Mouse (Mus musculus): ENCODE data around the gene Lepr.

The Lepr gene

GRCm38 (mm10) chr4:101717367-101718121 is at the start of gene Lepr:
Gene Lepr (plus strand): TSS chr4:101717404.
- DNase-seq, result peak; percentile 36 to 47

GRCm38 (mm10) chr4:101669161-101669560 is 48.0 kb upstream of the Lepr start:
- DNase-seq, result no peak

GRCm38 (mm10) chr4:101669811-101670210 is 47.4 kb upstream of the Lepr start:
- DNase-seq, result no peak

GRCm38 (mm10) chr4:101674790-101675189 is 42.4 kb upstream of the Lepr start:
- DNase-seq, result no peak

GRCm38 (mm10) chr4:101675726-101676125 is 41.5 kb upstream of the Lepr start:
- peak; percentile 38 to 59 for DNase-seq

GRCm38 (mm10) chr4:101682620-101683019 is 34.6 kb upstream of the Lepr start:
- DNase-seq, result no peak

GRCm38 (mm10) chr4:101683086-101683485 is 34.1 kb upstream of the Lepr start:
- DNase-seq, result no peak

GRCm38 (mm10) chr4:101684821-101685220 is 32.4 kb upstream of the Lepr start:
- no peak for DNase-seq

GRCm38 (mm10) chr4:101686227-101686810 is 30.9 kb upstream of the Lepr start:
- no peak for DNase-seq

GRCm38 (mm10) chr4:101689241-101689640 is 28.0 kb upstream of the Lepr start:
- no peak for DNase-seq

- DNase-seq, result no peak
These were observed 27.6 kb upstream of the Lepr start for GRCm38 (mm10) chr4:101689645-101690044.

GRCm38 (mm10) chr4:101692892-101693291 is 24.3 kb upstream of the Lepr start:
- peak; percentile 35 to 69 for DNase-seq

GRCm38 (mm10) chr4:101694529-101694928 is 22.7 kb upstream of the Lepr start:
- peak; percentile 62 to 67 for DNase-seq

GRCm38 (mm10) chr4:101697236-101697635 is 20.0 kb upstream of the Lepr start:
- no peak for DNase-seq

- peak; percentile 11 to 48 for DNase-seq
These were observed 17.8 kb upstream of the Lepr start for GRCm38 (mm10) chr4:101699423-101699822.

GRCm38 (mm10) chr4:101700892-101701640 is 16.1 kb upstream of the Lepr start:
- peak in 1 of 2 experiments; percentile 32 for DNase-seq

- DNase-seq, result no peak
These were observed 11.9 kb upstream of the Lepr start for GRCm38 (mm10) chr4:101705325-101705724.

GRCm38 (mm10) chr4:101707234-101707633 is 10.0 kb upstream of the Lepr start:
- DNase-seq, result no peak

GRCm38 (mm10) chr4:101707953-101708352 is 9.3 kb upstream of the Lepr start:
- DNase-seq, result no peak

- no peak for DNase-seq
These were observed 6.8 kb upstream of the Lepr start for GRCm38 (mm10) chr4:101710361-101710760.

GRCm38 (mm10) chr4:101711100-101711499 is 6.1 kb upstream of the Lepr start:
- no peak for DNase-seq

GRCm38 (mm10) chr4:101712563-101712962 is 4.6 kb upstream of the Lepr start:
- DNase-seq, result no peak

GRCm38 (mm10) chr4:101715302-101715701 is 1.9 kb upstream of the Lepr start:
- DNase-seq, result no peak

- DNase-seq, result no peak
These were observed 1.4 kb upstream of the Lepr start for GRCm38 (mm10) chr4:101715805-101716204.
